Mouse (Mus musculus) CD4-positive, CD25-positive, alpha-beta regulatory T cell (primary cell): ENCODE measurements around the gene Wdr11. TPM values are rescaled to one million over a fixed set of nuclear protein-coding genes. Genes with fewer than 3 reads are reported as not detected.

Experiments used
- polyA plus RNA-seq: library from polyadenylated mRNA; unstranded; fragments of 100-300 nt; shearing (Covaris generic); gene quantifications from one replicate; pipeline ENCODE4 v1.2.1, GENCODE M21; 2017

Wdr11 gene
- 39.2 TPM for polyA plus RNA-seq

DNA sequence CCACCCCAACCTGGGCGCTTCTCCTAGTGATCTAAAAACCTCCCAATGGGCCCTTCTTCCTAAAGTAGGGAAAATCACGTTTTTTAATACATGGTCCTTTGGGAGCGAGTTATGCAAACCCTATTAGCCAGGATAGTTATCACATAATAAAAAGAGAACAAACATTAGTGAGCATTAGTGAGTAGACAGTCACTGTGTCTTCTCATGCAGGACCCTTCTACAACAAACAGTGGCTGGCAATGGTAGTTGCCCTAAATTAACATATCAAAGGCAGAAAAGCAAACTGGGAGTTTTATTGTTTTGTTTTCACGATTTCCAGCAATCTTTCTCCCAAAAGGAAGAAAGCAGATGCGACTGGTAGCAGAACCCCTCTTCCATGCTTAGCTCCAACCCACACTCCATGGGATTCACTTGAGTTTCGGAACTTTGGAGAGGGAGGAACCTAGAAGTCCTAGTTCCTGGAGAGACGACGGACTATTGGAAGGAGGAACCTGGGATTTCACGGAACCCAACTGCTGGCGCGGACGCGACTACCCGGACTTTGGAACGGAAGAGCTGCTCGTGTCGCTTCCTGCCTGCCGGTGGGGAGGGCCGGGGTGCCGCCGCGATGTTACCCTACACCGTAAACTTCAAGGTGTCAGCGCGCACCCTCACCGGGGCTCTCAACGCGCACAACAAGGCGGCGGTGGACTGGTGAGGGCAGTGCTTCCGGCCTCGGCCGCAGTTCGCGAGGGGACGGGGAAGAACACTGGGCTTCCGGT lies at the start of gene Wdr11:
Gene Wdr11 (plus strand): TSS at position 493 of the 761 bp plus-strand sequence.

